Mouse (Mus musculus): ENCODE data around the gene C1qtnf2. TPM values are rescaled to one million over a fixed set of nuclear protein-coding genes. Genes with fewer than 3 reads are reported as not detected.

C1qtnf2 gene
- total RNA-seq, 1 experiment, result not detected

- Histone ChIP-seq H3K4me3 (ENCODE audit: insufficient read depth in 1 of 2, low read depth in 1 of 2, low read length in 2 of 2, poor library complexity in 1 of 2, severe bottlenecking in 1 of 2) (no peak overlapping the region), H3K36me3 (ENCODE audit: control insufficient read depth, insufficient read depth, low read length, poor library complexity, severe bottlenecking) (peaks cover 57% of the 10 kb centered on the region), H3K4me1 (ENCODE audit: control insufficient read depth in 2 of 2, insufficient read depth in 2 of 2, low read length in 2 of 2, poor library complexity in 1 of 2) (no peaks in the 10 kb centered on the region), H3K27ac (ENCODE audit: insufficient read depth, low read depth, low read length, poor library complexity, severe bottlenecking) (no peak overlapping the region), H3K9ac (ENCODE audit: insufficient read depth, low read depth, low read length, poor library complexity, severe bottlenecking) (no peak overlapping the region), H3K9me3 (ENCODE audit: control insufficient read depth, insufficient read depth, low read depth, low read length) (no peaks in the 10 kb centered on the region)
- in situ Hi-C loops (cut with MboI; ENCODE audit: low sequenced_read_pairs in 2 of 2, unreplicated experiment in 2 of 2), result no loop called here
- no peak for DNase-seq (ENCODE audit: low read depth, low spot score)
- TF ChIP-seq ZC3H11A (IDR thresholded peaks at IDR 0.05; ENCODE audit: borderline replicate concordance, low read depth, low read length) (no peak), CHD2 (IDR thresholded peaks at IDR 0.05; ENCODE audit: low read depth, low read length) (no peak), HCFC1 (IDR thresholded peaks at IDR 0.05; ENCODE audit: borderline replicate concordance, insufficient read depth, low read length) (no peak), ZNF384 (IDR thresholded peaks at IDR 0.05; ENCODE audit: low read depth, low read length) (no peak), MAFK (IDR thresholded peaks at IDR 0.05; ENCODE audit: insufficient read depth, low read depth, low read length) (no peak)
Observed at GRCm38 (mm10) chr11:43443183-43443582, 30.9 kb upstream of the C1qtnf2 start.

DNA sequence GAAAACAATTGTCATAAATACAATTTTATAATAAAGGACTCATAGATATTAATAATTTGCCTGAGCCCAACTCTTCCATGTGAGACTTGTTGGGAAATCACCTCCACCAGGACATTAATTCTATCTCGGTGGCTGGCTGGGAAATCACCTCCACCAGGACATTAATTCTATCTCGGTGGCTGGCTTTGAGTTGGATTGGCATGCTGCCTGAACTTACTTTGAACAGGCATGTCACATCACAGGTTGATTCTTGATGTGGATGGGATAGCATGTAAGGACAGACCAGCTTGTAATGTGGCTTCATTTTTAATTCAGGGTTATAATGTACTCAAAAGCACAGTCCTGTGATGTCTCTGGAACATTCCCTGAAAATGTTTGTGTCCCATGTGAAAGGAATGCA, 24.2 kb upstream of the C1qtnf2 start:
- no peak overlapping the region for H3K27ac ChIP-seq (ENCODE audit: insufficient read depth, low read depth, low read length, poor library complexity, severe bottlenecking)
- H3K9ac ChIP-seq (ENCODE audit: insufficient read depth, low read depth, low read length, poor library complexity, severe bottlenecking), result no peak overlapping the region
- H3K9me3 ChIP-seq (ENCODE audit: control insufficient read depth, insufficient read depth, low read depth, low read length), result no peaks in the 10 kb centered on the region
- H3K36me3 ChIP-seq (ENCODE audit: control insufficient read depth, insufficient read depth, low read length, poor library complexity, severe bottlenecking), result peaks cover 15% of the 10 kb centered on the region
- no peak overlapping the region for H3K4me3 ChIP-seq (ENCODE audit: insufficient read depth in 1 of 2, low read depth in 1 of 2, low read length in 2 of 2, poor library complexity in 1 of 2, severe bottlenecking in 1 of 2)
- H3K4me1 ChIP-seq (ENCODE audit: control insufficient read depth in 2 of 2, insufficient read depth in 2 of 2, low read length in 2 of 2, poor library complexity in 1 of 2), result no peaks in the 10 kb centered on the region
- DNase-seq (ENCODE audit: low read depth, low spot score), result no peak
- in situ Hi-C loops (cut with MboI; ENCODE audit: low sequenced_read_pairs in 2 of 2, unreplicated experiment in 2 of 2), result no loop called here
- no peak for TF ChIP-seq MAFK (IDR thresholded peaks at IDR 0.05; ENCODE audit: insufficient read depth, low read depth, low read length)
- no peak for TF ChIP-seq ZNF384 (IDR thresholded peaks at IDR 0.05; ENCODE audit: low read depth, low read length)
- TF ChIP-seq CHD2 (IDR thresholded peaks at IDR 0.05; ENCODE audit: low read depth, low read length), result no peak
- TF ChIP-seq ZC3H11A (IDR thresholded peaks at IDR 0.05; ENCODE audit: borderline replicate concordance, low read depth, low read length), result no peak
- no peak for TF ChIP-seq HCFC1 (IDR thresholded peaks at IDR 0.05; ENCODE audit: borderline replicate concordance, insufficient read depth, low read length)

GRCm38 (mm10) chr11:43451322-43451721, 22.8 kb upstream of the C1qtnf2 start:
- DNase-seq (ENCODE audit: low read depth, low spot score), result no peak
- no peak overlapping the region for H3K4me3 ChIP-seq (ENCODE audit: insufficient read depth in 1 of 2, low read depth in 1 of 2, low read length in 2 of 2, poor library complexity in 1 of 2, severe bottlenecking in 1 of 2)
- no peaks in the 10 kb centered on the region for H3K9me3 ChIP-seq (ENCODE audit: control insufficient read depth, insufficient read depth, low read depth, low read length)
- in situ Hi-C loops (cut with MboI; ENCODE audit: low sequenced_read_pairs in 2 of 2, unreplicated experiment in 2 of 2), result no loop called here
- H3K36me3 ChIP-seq (ENCODE audit: control insufficient read depth, insufficient read depth, low read length, poor library complexity, severe bottlenecking), result peaks cover 3% of the 10 kb centered on the region
- H3K9ac ChIP-seq (ENCODE audit: insufficient read depth, low read depth, low read length, poor library complexity, severe bottlenecking), result no peak overlapping the region
- TF ChIP-seq ZC3H11A (IDR thresholded peaks at IDR 0.05; ENCODE audit: borderline replicate concordance, low read depth, low read length) (no peak), ZNF384 (IDR thresholded peaks at IDR 0.05; ENCODE audit: low read depth, low read length) (no peak), CHD2 (IDR thresholded peaks at IDR 0.05; ENCODE audit: low read depth, low read length) (no peak)
- no peak overlapping the region for H3K27ac ChIP-seq (ENCODE audit: insufficient read depth, low read depth, low read length, poor library complexity, severe bottlenecking)
- H3K4me1 ChIP-seq (ENCODE audit: control insufficient read depth in 2 of 2, insufficient read depth in 2 of 2, low read length in 2 of 2, poor library complexity in 1 of 2), result no peaks in the 10 kb centered on the region

DNA sequence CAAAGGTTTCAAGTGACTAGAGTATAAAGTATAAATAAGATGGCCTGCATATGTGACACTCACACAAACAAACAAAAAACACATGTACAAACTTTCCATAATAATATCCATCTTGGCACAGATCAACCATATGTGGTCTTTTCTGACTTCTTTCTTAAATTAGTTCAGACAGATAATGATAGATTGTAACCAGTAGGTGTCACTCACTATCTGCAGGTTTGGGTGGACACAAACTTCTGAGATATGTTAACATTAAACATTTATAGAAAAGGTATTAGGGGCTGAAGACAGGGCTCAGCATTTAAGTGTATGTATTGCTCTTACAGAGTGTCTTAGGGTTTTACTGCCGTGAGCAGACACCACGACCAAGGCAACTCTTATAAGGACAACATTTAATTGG, 21.8 kb upstream of the C1qtnf2 start:
- DNase-seq (ENCODE audit: low read depth, low spot score), result no peak
- in situ Hi-C loops (cut with MboI; ENCODE audit: low sequenced_read_pairs in 2 of 2, unreplicated experiment in 2 of 2), result no loop called here
- Histone ChIP-seq H3K4me3 (ENCODE audit: insufficient read depth in 1 of 2, low read depth in 1 of 2, low read length in 2 of 2, poor library complexity in 1 of 2, severe bottlenecking in 1 of 2) (no peak overlapping the region), H3K9ac (ENCODE audit: insufficient read depth, low read depth, low read length, poor library complexity, severe bottlenecking) (no peak overlapping the region), H3K4me1 (ENCODE audit: control insufficient read depth in 2 of 2, insufficient read depth in 2 of 2, low read length in 2 of 2, poor library complexity in 1 of 2) (no peaks in the 10 kb centered on the region), H3K27ac (ENCODE audit: insufficient read depth, low read depth, low read length, poor library complexity, severe bottlenecking) (no peak overlapping the region), H3K9me3 (ENCODE audit: control insufficient read depth, insufficient read depth, low read depth, low read length) (no peaks in the 10 kb centered on the region), H3K36me3 (ENCODE audit: control insufficient read depth, insufficient read depth, low read length, poor library complexity, severe bottlenecking) (peaks cover under 1% of the 10 kb centered on the region; the same call in 1 of the 2 replicates)
- TF ChIP-seq ZNF384 (IDR thresholded peaks at IDR 0.05; ENCODE audit: low read depth, low read length), result no peak
- no peak for TF ChIP-seq ZC3H11A (IDR thresholded peaks at IDR 0.05; ENCODE audit: borderline replicate concordance, low read depth, low read length)
- TF ChIP-seq CHD2 (IDR thresholded peaks at IDR 0.05; ENCODE audit: low read depth, low read length), result no peak
- TF ChIP-seq HCFC1 (IDR thresholded peaks at IDR 0.05; ENCODE audit: borderline replicate concordance, insufficient read depth, low read length), result no peak
- no peak for TF ChIP-seq MAFK (IDR thresholded peaks at IDR 0.05; ENCODE audit: insufficient read depth, low read depth, low read length)

DNA sequence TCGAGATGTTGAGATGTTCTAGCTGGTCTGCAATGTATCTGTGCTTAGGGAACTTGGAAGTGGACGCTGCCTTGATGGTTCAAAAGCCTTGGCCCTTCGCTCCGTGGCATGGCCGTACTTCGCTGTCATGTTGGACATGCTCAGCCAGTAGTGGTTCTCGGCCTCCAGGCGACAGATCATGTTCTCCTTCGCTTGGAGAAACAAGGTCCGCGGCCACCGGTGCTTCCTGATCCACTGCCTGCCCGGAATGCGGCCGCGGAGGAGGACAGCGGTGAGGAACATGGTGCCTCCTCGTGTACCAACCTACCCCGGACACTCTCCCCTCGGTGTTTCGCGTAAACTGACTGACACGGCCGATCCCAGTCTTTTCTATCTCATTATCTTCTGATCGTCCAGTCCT, 10.9 kb upstream of the C1qtnf2 start:
- DNase-seq (ENCODE audit: low read depth, low spot score), result no peak
- TF ChIP-seq CHD2 (IDR thresholded peaks at IDR 0.05; ENCODE audit: low read depth, low read length) (no peak), ZC3H11A (IDR thresholded peaks at IDR 0.05; ENCODE audit: borderline replicate concordance, low read depth, low read length) (no peak), ZNF384 (IDR thresholded peaks at IDR 0.05; ENCODE audit: low read depth, low read length) (no peak), HCFC1 (IDR thresholded peaks at IDR 0.05; ENCODE audit: borderline replicate concordance, insufficient read depth, low read length) (no peak), MAFK (IDR thresholded peaks at IDR 0.05; ENCODE audit: insufficient read depth, low read depth, low read length) (no peak)
- Histone ChIP-seq H3K36me3 (ENCODE audit: control insufficient read depth, insufficient read depth, low read length, poor library complexity, severe bottlenecking) (no peaks in the 10 kb centered on the region), H3K9ac (ENCODE audit: insufficient read depth, low read depth, low read length, poor library complexity, severe bottlenecking) (no peak overlapping the region), H3K9me3 (ENCODE audit: control insufficient read depth, insufficient read depth, low read depth, low read length) (no peaks in the 10 kb centered on the region), H3K27ac (ENCODE audit: insufficient read depth, low read depth, low read length, poor library complexity, severe bottlenecking) (no peak overlapping the region), H3K4me1 (ENCODE audit: control insufficient read depth in 2 of 2, insufficient read depth in 2 of 2, low read length in 2 of 2, poor library complexity in 1 of 2) (no peaks in the 10 kb centered on the region), H3K4me3 (ENCODE audit: insufficient read depth in 1 of 2, low read depth in 1 of 2, low read length in 2 of 2, poor library complexity in 1 of 2, severe bottlenecking in 1 of 2) (no peak overlapping the region)
- in situ Hi-C loops (cut with MboI; ENCODE audit: low sequenced_read_pairs in 2 of 2, unreplicated experiment in 2 of 2), result no loop called here

All from ES-E14 (cell line).